Mouse (Mus musculus) ovary, adult 18-20 months (tissue): ENCODE data around the gene Crim1.

Experiments used
- DNase-seq: peaks from one replicate; pipeline ENCODE4 v3.0.0; 2022; ENCODE audit warnings: low spot score, mixed read lengths

The Crim1 gene

GRCm38 (mm10) chr17:78209646-78210045 is 9.6 kb downstream of the Crim1 start:
- DNase-seq, result no peak

- DNase-seq, result no peak
Measured at GRCm38 (mm10) chr17:78211881-78212280, 11.8 kb downstream of the Crim1 start.

GRCm38 (mm10) chr17:78213128-78213527 is 13.1 kb downstream of the Crim1 start:
- no peak for DNase-seq

GRCm38 (mm10) chr17:78216526-78216925 is 16.5 kb downstream of the Crim1 start:
- no peak for DNase-seq

GRCm38 (mm10) chr17:78217406-78217805 is 17.4 kb downstream of the Crim1 start:
- DNase-seq, result no peak

- DNase-seq, result no peak
Measured at GRCm38 (mm10) chr17:78218506-78219232, 18.6 kb downstream of the Crim1 start.

GRCm38 (mm10) chr17:78221007-78221642 is 21.1 kb downstream of the Crim1 start:
- DNase-seq, result no peak

- no peak for DNase-seq
Measured at GRCm38 (mm10) chr17:78221860-78222259, 21.8 kb downstream of the Crim1 start.

- DNase-seq, result no peak
Measured at GRCm38 (mm10) chr17:78223988-78224387, 23.9 kb downstream of the Crim1 start.

- no peak for DNase-seq
Measured at GRCm38 (mm10) chr17:78225547-78225946, 25.5 kb downstream of the Crim1 start.

GRCm38 (mm10) chr17:78227211-78227610 is 27.2 kb downstream of the Crim1 start:
- no peak for DNase-seq

- no peak for DNase-seq
Measured at GRCm38 (mm10) chr17:78231567-78231966, 31.5 kb downstream of the Crim1 start.

- no peak for DNase-seq
Measured at GRCm38 (mm10) chr17:78232703-78233102, 32.7 kb downstream of the Crim1 start.

- DNase-seq, result no peak
Measured at GRCm38 (mm10) chr17:78233873-78234272, 33.8 kb downstream of the Crim1 start.

GRCm38 (mm10) chr17:78236126-78236525 is 36.1 kb downstream of the Crim1 start:
- DNase-seq, result no peak

- DNase-seq, result no peak
Measured at GRCm38 (mm10) chr17:78237954-78238353, 37.9 kb downstream of the Crim1 start.

- DNase-seq, result no peak
Measured at GRCm38 (mm10) chr17:78240161-78240560, 40.1 kb downstream of the Crim1 start.

GRCm38 (mm10) chr17:78241238-78241637 is 41.2 kb downstream of the Crim1 start:
- DNase-seq, result no peak

GRCm38 (mm10) chr17:78244752-78245151 is 44.7 kb downstream of the Crim1 start:
- no peak for DNase-seq

- DNase-seq, result no peak
Measured at GRCm38 (mm10) chr17:78245444-78245843, 45.4 kb downstream of the Crim1 start.

GRCm38 (mm10) chr17:78246634-78247383 is 46.8 kb downstream of the Crim1 start:
- no peak for DNase-seq

- DNase-seq, result no peak
Measured at GRCm38 (mm10) chr17:78248197-78248596, 48.1 kb downstream of the Crim1 start.

GRCm38 (mm10) chr17:78248943-78249342 is 48.9 kb downstream of the Crim1 start:
- no peak for DNase-seq
